Mouse (Mus musculus) adrenal gland, postnatal 14 days (tissue): ENCODE data around the gene Adgrb2. TPM values are rescaled to one million over a fixed set of nuclear protein-coding genes. Genes with fewer than 3 reads are reported as not detected.

Source experiments
- total RNA-seq: library from RNA; stranded (reverse); gene quantifications from 2 replicates; pipeline ENCODE4 v1.2.3, GENCODE M21; 2021

The Adgrb2 gene
- total RNA-seq, 1 experiment from 2014 or later: 17.3 TPM

Other genes starting within 250 kb of the Adgrb2 start
- 69.2 and 78.4 TPM in 2 replicates for gene Khdrbs1, start 242.6 kb upstream of the Adgrb2 start, total RNA-seq
- gene Ptp4a2, start 173.7 kb upstream of the Adgrb2 start, total RNA-seq: 313 and 326 TPM in 2 replicates
- gene Spocd1, start 55.6 kb upstream of the Adgrb2 start, total RNA-seq: 0.19 and 0.30 TPM in 2 replicates
- 20.0 and 21.3 TPM in 2 replicates for gene Col16a1, start 63.0 kb downstream of the Adgrb2 start, total RNA-seq
- 55.1 and 56.9 TPM in 2 replicates for gene Pef1, start 117.7 kb downstream of the Adgrb2 start, total RNA-seq
- gene Hcrtr1, start 154.5 kb downstream of the Adgrb2 start, total RNA-seq: 0.48 and 0.90 TPM in 2 replicates
- 131 and 156 TPM in 2 replicates for gene Tinagl1, start 190.3 kb downstream of the Adgrb2 start, total RNA-seq
- not detected in 2 replicates for gene Gm853, start 237.5 kb downstream of the Adgrb2 start, total RNA-seq